Mouse (Mus musculus) midbrain, embryonic 15.5 days (tissue): ENCODE measurements around the gene Sumf2. TPM values are rescaled to one million over a fixed set of nuclear protein-coding genes. Genes with fewer than 3 reads are reported as not detected.

Source experiments
- ATAC-seq: fragments of 200-750 bp; cut with Nextera tagmentation; replicated peaks from 2 replicates; pipeline ENCODE4 v1.8.0; 2017; ENCODE audit warnings: moderate TSS enrichment
- H3K27ac ChIP-seq: fragments of 300-500 bp; sonication (generic); 2 replicates; pipeline ENCODE4 v1.5.1; 2015; ENCODE audit warnings: mild to moderate bottlenecking, inconsistent platforms
- H3K27me3 ChIP-seq: fragments of 300-500 bp; sonication (generic); replicated peaks from 2 replicates; pipeline ENCODE4 v1.6.1; 2015; ENCODE audit warnings: inconsistent platforms
- H3K36me3 ChIP-seq: fragments of 300-500 bp; sonication (generic); replicated peaks from 2 replicates; pipeline ENCODE4 v1.6.1; 2015; ENCODE audit warnings: inconsistent platforms
- H3K4me1 ChIP-seq: fragments of 300-500 bp; sonication (generic); 2 replicates; pipeline ENCODE4 v1.6.1; 2015; ENCODE audit warnings: inconsistent platforms
- H3K4me2 ChIP-seq: fragments of 300-500 bp; sonication (generic); 2 replicates; pipeline ENCODE4 v1.6.1; 2015; ENCODE audit warnings: inconsistent platforms, mild to moderate bottlenecking, moderate library complexity
- H3K4me3 ChIP-seq: fragments of 300-500 bp; sonication (generic); 2 replicates; pipeline ENCODE4 v1.5.1; 2015; ENCODE audit warnings: mild to moderate bottlenecking, inconsistent platforms
- H3K9ac ChIP-seq: fragments of 300-500 bp; sonication (generic); 2 replicates; pipeline ENCODE4 v1.6.1; 2015; ENCODE audit warnings: mild to moderate bottlenecking, inconsistent platforms
- H3K9me3 ChIP-seq: fragments of 300-500 bp; sonication (generic); 2 replicates; pipeline ENCODE4 v1.6.1; 2016; ENCODE audit warnings: inconsistent platforms
- WGBS: fragments of 180-500 bp; shearing (Covaris S2); methylation state at CpG from one replicate; pipeline ENCODE4 v1.1.7; 2015; ENCODE audit warnings: mixed read lengths; 5-methylcytosine and 5-hydroxymethylcytosine counted together
- polyA plus RNA-seq: library from polyadenylated mRNA; unstranded; fragments of >200 nt; fragmentation: Nextera tagmentation; extraction: Ambion mirVana; gene quantifications from 2 replicates; pipeline ENCODE4 v1.2.1, GENCODE M21; 2015

The Sumf2 gene
- polyA plus RNA-seq, 1 experiment from 2014 or later: 28.4 TPM

- Histone ChIP-seq H3K36me3 (no peaks in the 10 kb centered on the region), H3K4me3 (no peak overlapping the region), H3K9me3 (no peaks in the 10 kb centered on the region), H3K9ac (no peak overlapping the region), H3K27ac (no peak overlapping the region), H3K4me1 (peaks cover 13% of the 10 kb centered on the region), H3K4me2 (peak overlapping the region; percentile 72; the same call in 1 of the 2 replicates), H3K27me3 (no peaks in the 10 kb centered on the region)
- ATAC-seq: no peak
- WGBS: 85% methylated on average over 7 of the region's 7 CpGs
Observed at GRCm38 (mm10) chr5:129909591-129909990, 62.8 kb downstream of the Sumf2 start.

Other genes starting within 250 kb of the Sumf2 start
- 8.5 and 8.6 TPM in 2 replicates for gene Zfp11, start 176.9 kb upstream of the Sumf2 start, polyA plus RNA-seq
- not detected in 2 replicates for gene Sept14, start 138.5 kb upstream of the Sumf2 start, polyA plus RNA-seq
- gene Mrps17, start 131.5 kb upstream of the Sumf2 start, polyA plus RNA-seq: 161 and 167 TPM in 2 replicates
- gene Nipsnap2, start 121.9 kb upstream of the Sumf2 start, polyA plus RNA-seq: 81.8 and 82.0 TPM in 2 replicates
- gene Psph, start 59.5 kb upstream of the Sumf2 start, polyA plus RNA-seq: 24.0 and 35.1 TPM in 2 replicates
- 674 and 719 TPM in 2 replicates for gene Chchd2, start 40.5 kb downstream of the Sumf2 start, polyA plus RNA-seq
- 16.6 and 17.3 TPM in 2 replicates for gene Zbed5, start 48.7 kb downstream of the Sumf2 start, polyA plus RNA-seq
- 0.40 and 0.56 TPM in 2 replicates for gene Phkg1, start 51.6 kb downstream of the Sumf2 start, polyA plus RNA-seq
- gene Nupr1l, start 61.6 kb downstream of the Sumf2 start, polyA plus RNA-seq: 3.9 and 5.9 TPM in 2 replicates
- 31.9 and 32.8 TPM in 2 replicates for gene Vkorc1l1, start 95.0 kb downstream of the Sumf2 start, polyA plus RNA-seq
- gene Gusb, start 156.1 kb downstream of the Sumf2 start, polyA plus RNA-seq: 30.6 and 30.9 TPM in 2 replicates
- 40.1 and 42.4 TPM in 2 replicates for gene Asl, start 182.3 kb downstream of the Sumf2 start, polyA plus RNA-seq
- 88.6 and 91.3 TPM in 2 replicates for gene Crcp, start 182.3 kb downstream of the Sumf2 start, polyA plus RNA-seq
- gene Tpst1, start 226.3 kb downstream of the Sumf2 start, polyA plus RNA-seq: 54.7 and 59.4 TPM in 2 replicates